Mouse (Mus musculus): ENCODE results near the gene Fbxo2.

DNA sequence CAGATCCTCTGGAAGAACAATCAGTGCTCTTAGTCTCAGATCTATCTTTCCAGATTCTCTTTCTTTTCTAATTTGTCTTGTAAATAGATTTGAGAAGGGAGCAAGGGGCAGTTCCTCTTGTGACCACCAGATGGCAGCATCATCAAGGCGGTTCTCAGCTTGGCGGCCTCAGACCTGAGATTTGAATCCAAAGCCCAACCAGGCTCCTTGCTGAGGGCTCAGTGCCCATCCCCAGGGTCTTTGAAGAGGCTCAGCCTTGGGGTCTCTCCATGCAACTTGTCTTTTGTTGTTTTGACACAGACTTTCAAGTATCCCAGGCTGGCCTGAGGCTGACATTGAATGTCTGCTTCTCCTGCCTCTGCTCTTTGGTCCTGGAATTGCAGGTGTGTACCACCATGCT lies 10.4 kb downstream of the Fbxo2 start:
- TF ChIP-seq CTCF (conservative IDR thresholded peaks at IDR 0.05; ENCODE audit: insufficient read depth, insufficient read length, low read depth, low read length) (peak; percentile 91), POLR2A (IDR thresholded peaks at IDR 0.05; ENCODE audit: low read depth, low read length) (no peak)
